Mouse (Mus musculus) liver, embryonic 14.5 days (tissue): ENCODE measurements around the gene Krtap5-1. TPM values are rescaled to one million over a fixed set of nuclear protein-coding genes. Genes with fewer than 3 reads are reported as not detected.
A peak's percentile ranks its signal among the peaks of the same experiment; 100 is the strongest.
"Not testable (repeated sequence)": the region's sequence is repeated elsewhere in the genome, so short reads cannot be mapped to it uniquely, and the experiment has no call there.

ENCODE experiments used
- ATAC-seq: fragments of 200-750 bp; cut with Nextera tagmentation; 2 replicates; pipeline ENCODE4 v1.8.0; 2017; ENCODE audit warnings: moderate number of reproducible peaks, mild to moderate bottlenecking, moderate library complexity; ENCODE audit not compliant: insufficient read depth
- DNase-seq, 3 experiments: peaks; one replicate each; pipeline ENCODE4 v3.0.0-alpha.2; 2012 to 2013; ENCODE audit warnings: low read depth in 3 of 3, low spot score in 3 of 3
- H3K27ac ChIP-seq: fragments of 300-500 bp; sonication (generic); 2 replicates; pipeline ENCODE4 v1.5.1; 2014; ENCODE audit warnings: moderate library complexity, mild to moderate bottlenecking, control low read depth, inconsistent platforms
- H3K27me3 ChIP-seq: fragments of 300-500 bp; sonication (generic); 2 replicates; pipeline ENCODE4 v1.6.1; 2014; ENCODE audit warnings: mild to moderate bottlenecking, low read length, moderate library complexity; ENCODE audit not compliant: control insufficient read depth, insufficient read depth
- H3K36me3 ChIP-seq: fragments of 300-500 bp; sonication (generic); replicated peaks from 2 replicates; pipeline ENCODE4 v1.6.1; 2014; ENCODE audit warnings: low read depth; ENCODE audit not compliant: control insufficient read depth, insufficient read depth
- H3K4me1 ChIP-seq, 2 experiments: fragments of 200-500 bp in 1 of 2; fragments of 300-500 bp in 1 of 2; sonication (generic) in 1 of 2; replicated peaks; 2 replicates each; pipeline ENCODE4 v1.6.1; 2012 to 2014; ENCODE audit warnings: antibody characterized with exemption in 1 of 2, inconsistent platforms in 1 of 2, low read length in 1 of 2; ENCODE audit not compliant: control insufficient read depth in 2 of 2, insufficient read depth in 2 of 2
- H3K4me2 ChIP-seq: fragments of 300-500 bp; sonication (generic); 2 replicates; pipeline ENCODE4 v1.6.1; 2014; ENCODE audit warnings: low read depth, mild to moderate bottlenecking, control low read depth, moderate library complexity
- H3K4me3 ChIP-seq, 2 experiments: fragments of 200-500 bp in 1 of 2; fragments of 300-500 bp in 1 of 2; sonication (generic) in 1 of 2; 2 replicates each; pipeline ENCODE4 v1.5.1; 2012 to 2014; ENCODE audit warnings: low read depth in 2 of 2, low read length in 2 of 2, mild to moderate bottlenecking in 2 of 2, control low read depth in 1 of 2, inconsistent platforms in 1 of 2, moderate library complexity in 1 of 2; ENCODE audit not compliant: insufficient read depth in 1 of 2
- H3K9ac ChIP-seq: fragments of 300-500 bp; sonication (generic); replicated peaks from 2 replicates; pipeline ENCODE4 v1.6.1; 2014; ENCODE audit warnings: mild to moderate bottlenecking, control low read depth, moderate library complexity
- H3K9me3 ChIP-seq: fragments of 300-500 bp; sonication (generic); 2 replicates; pipeline ENCODE4 v1.6.1; 2016; ENCODE audit warnings: low read length, mixed read lengths; ENCODE audit not compliant: control insufficient read depth
- CTCF ChIP-seq: IDR thresholded peaks from 2 replicates; pipeline ENCODE4 v1.5.1; 2016; ENCODE audit warnings: antibody characterized with exemption, low read depth, control low read depth
- EP300 ChIP-seq: IDR thresholded peaks from 2 replicates; pipeline ENCODE4 v1.6.1; 2016; ENCODE audit warnings: antibody characterized with exemption, low read depth
- WGBS: fragments of 180-500 bp; shearing (Covaris S2); extraction: QIAGEN DNeasy Blood & Tissue Kit; methylation state at CpG from one replicate; pipeline ENCODE4 v1.1.7; 2014; ENCODE audit not compliant: insufficient replicate concordance; 5-methylcytosine and 5-hydroxymethylcytosine counted together
- polyA plus RNA-seq, 2 experiments: library from polyadenylated mRNA; depleted of rRNA in 1 of 2; stranded (reverse) in 1 of 2; unstranded in 1 of 2; fragments of >200 nt; fragmentation: Nextera tagmentation in 1 of 2; extraction: Ambion mirVana in 1 of 2; gene quantifications; 2 replicates each; pipeline versions ENCODE4 v1.2.1 to v1.2.3; 2012 to 2014

Gene Krtap5-1
- polyA plus RNA-seq, 2 experiments, result not detected

DNA sequence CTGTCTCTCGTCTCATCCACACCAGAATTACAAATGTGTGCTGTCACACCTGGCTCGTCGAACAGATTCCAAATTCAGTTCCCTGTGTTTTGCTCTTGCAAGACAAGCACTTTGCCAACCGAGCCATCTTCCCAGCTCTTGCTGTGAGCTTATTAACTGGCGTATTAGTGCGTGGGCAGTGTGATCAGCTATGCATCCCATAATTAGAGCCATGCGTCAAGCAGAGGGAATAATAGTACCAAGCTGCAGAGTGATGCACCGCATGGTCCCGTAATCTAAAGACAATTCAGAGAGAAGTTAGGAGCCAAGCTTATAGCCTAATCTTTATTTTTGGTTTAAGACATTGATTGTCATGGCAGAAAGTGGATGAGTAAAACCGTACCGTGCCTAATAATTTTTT, 22.2 kb upstream of the Krtap5-1 start:
- Histone ChIP-seq H3K4me3 (no peak overlapping the region), H3K9me3 (no peaks in the 10 kb centered on the region), H3K27ac (no peak overlapping the region), H3K9ac (no peak overlapping the region), H3K4me1 (peaks cover 0 to 5% of the 10 kb centered on the region in 2 experiments; a peak in 2 of 4 replicates), H3K4me2 (no peak overlapping the region), H3K36me3 (no peaks in the 10 kb centered on the region), H3K27me3 (no peaks in the 10 kb centered on the region)
- no peak for TF ChIP-seq CTCF
- TF ChIP-seq EP300, result no peak
- ATAC-seq (no peak), DNase-seq (no peak)
- 78% methylated on average over 11 of the region's 11 CpGs for WGBS

DNA sequence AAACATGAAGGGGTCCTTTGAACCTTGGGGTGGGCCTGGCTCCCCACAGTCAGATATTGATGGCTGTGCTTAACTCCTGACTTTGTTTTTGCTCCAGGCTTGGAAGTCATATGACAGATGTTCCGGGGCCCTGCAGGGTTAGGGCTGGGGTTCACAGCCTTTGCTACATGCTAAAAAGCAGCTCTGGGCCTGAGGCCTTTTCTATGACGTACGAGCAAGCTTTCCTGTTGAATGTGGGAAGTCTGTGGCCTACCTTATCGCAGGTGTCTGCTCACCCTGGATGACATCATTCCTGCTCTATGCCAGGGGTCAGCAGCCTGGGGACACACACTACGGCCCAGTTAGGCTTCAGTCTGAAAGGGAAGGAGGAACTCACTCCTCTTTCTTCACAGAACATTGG, 20.3 kb upstream of the Krtap5-1 start:
- H3K9me3 ChIP-seq, result no peaks in the 10 kb centered on the region
- no peak overlapping the region for H3K4me2 ChIP-seq
- no peak for TF ChIP-seq EP300
- no peak for TF ChIP-seq CTCF
- DNase-seq, result no peak
- H3K4me1 ChIP-seq, result peaks cover 0 to 5% of the 10 kb centered on the region in 2 experiments; a peak in 2 of 4 replicates
- no peak; the same call in 1 of the 2 replicates for ATAC-seq
- H3K27ac ChIP-seq, result no peak overlapping the region
- no peaks in the 10 kb centered on the region for H3K36me3 ChIP-seq
- 70% methylated on average over 5 of the region's 5 CpGs for WGBS
- no peak overlapping the region for H3K4me3 ChIP-seq
- H3K27me3 ChIP-seq, result no peaks in the 10 kb centered on the region
- no peak overlapping the region for H3K9ac ChIP-seq

DNA sequence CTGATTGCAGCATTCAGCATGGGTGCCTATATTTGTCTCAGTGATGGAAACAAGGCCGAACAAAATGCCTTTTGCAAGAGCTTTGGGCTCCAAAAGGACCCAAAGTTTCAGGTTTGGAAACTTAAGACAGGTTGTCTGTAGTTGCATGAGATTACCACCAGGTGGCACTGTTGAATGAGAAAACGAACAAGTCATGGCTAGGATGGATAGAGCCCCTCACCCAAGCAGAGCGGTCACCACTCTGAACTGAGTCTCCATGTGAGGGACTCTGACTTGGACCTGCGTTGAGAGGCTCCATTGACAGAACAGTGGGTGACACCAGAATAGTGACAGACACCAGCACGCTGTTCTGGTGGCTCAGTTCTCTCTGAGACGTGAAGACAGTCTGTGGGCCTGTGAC, 19.6 kb upstream of the Krtap5-1 start:
- DNase-seq, result no peak
- H3K36me3 ChIP-seq, result no peaks in the 10 kb centered on the region
- no peak overlapping the region for H3K4me3 ChIP-seq
- no peak overlapping the region for H3K27ac ChIP-seq
- TF ChIP-seq CTCF, result peak; percentile 90
- TF ChIP-seq EP300, result no peak
- H3K4me2 ChIP-seq, result no peak overlapping the region
- H3K9ac ChIP-seq, result no peak overlapping the region
- no peak for ATAC-seq
- H3K27me3 ChIP-seq, result no peaks in the 10 kb centered on the region
- H3K4me1 ChIP-seq, result peaks cover 0 to 5% of the 10 kb centered on the region in 2 experiments; a peak in 2 of 4 replicates
- no peaks in the 10 kb centered on the region for H3K9me3 ChIP-seq
- 31% methylated on average over 6 of the region's 6 CpGs for WGBS

DNA sequence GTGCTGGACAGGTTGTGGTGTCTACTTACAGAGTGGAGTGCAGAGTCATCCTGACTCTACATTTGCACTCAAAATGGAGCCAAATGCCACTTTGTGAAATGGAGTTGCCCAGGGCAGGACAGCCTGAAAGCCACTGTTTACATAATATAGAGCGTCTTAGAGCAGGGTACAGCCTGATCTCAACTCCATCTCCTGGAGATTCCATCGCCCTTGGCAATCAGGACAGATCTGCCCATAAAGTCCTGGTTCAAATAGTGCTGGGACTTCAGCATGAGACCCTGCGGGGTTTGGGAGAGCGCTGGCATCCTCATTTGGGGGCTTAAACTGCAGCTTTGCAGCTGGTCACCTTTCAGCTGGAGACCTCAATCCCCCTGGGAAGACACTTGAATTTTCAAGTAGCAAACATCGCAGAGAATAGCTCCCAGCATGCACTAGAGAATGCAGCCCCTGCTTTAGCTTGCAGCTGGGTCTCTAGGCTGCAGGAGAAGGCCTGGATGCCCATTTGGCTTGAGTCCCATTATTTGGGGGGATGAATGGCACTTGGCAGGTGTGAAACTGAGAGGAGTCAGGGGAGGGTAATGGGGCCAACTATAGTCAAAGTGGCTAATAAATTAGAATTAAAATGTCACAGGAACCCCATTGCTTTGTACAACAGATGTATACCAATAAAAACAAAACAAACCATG, 17.8 kb upstream of the Krtap5-1 start:
- no peak for DNase-seq
- Histone ChIP-seq H3K27ac (no peak overlapping the region), H3K4me1 (peaks cover 0 to 5% of the 10 kb centered on the region in 2 experiments; a peak in 2 of 4 replicates), H3K9ac (no peak overlapping the region), H3K36me3 (no peaks in the 10 kb centered on the region), H3K4me3 (no peak overlapping the region), H3K27me3 (no peaks in the 10 kb centered on the region), H3K4me2 (no peak overlapping the region), H3K9me3 (no peaks in the 10 kb centered on the region)
- no peak for ATAC-seq
- WGBS, result 57% methylated on average over 5 of the region's 5 CpGs
- TF ChIP-seq EP300 (no peak), CTCF (no peak)

DNA sequence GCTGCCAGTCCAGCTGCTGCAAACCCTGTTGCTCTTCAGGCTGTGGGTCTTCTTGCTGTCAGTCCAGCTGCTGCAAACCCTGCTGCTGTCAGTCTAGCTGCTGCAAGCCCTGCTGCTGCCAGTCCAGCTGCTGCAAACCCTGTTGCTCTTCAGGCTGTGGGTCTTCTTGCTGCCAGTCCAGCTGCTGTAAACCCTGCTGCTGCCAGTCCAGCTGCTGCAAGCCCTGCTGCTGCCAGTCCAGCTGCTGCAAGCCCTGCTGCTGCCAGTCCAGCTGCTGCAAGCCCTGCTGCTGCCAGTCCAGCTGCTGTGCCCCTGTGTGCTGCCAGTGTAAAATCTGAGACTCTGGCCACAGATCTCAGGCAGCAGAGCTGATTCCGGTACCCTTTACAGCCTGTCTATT, 7.0 kb upstream of the Krtap5-1 start:
- not testable (repeated sequence) for H3K9me3 ChIP-seq, DNase-seq, ATAC-seq, H3K27me3 ChIP-seq, H3K4me3 ChIP-seq, H3K36me3 ChIP-seq, H3K4me2 ChIP-seq, H3K4me1 ChIP-seq, H3K9ac ChIP-seq, H3K27ac ChIP-seq
- WGBS, result 88% methylated on average over 1 of the region's 1 CpGs
